Mouse (Mus musculus) liver, embryonic 16.5 days (tissue): ENCODE measurements around the gene Foxp1. TPM values are rescaled to one million over a fixed set of nuclear protein-coding genes. Genes with fewer than 3 reads are reported as not detected.

ENCODE experiments used
- ATAC-seq: fragments of 200-750 bp; cut with Nextera tagmentation; 2 replicates; pipeline ENCODE4 v1.8.0; 2017; ENCODE audit warnings: low read depth, mild to moderate bottlenecking, moderate number of reproducible peaks, moderate library complexity
- H3K27ac ChIP-seq: fragments of 300-500 bp; sonication (generic); 2 replicates; pipeline ENCODE4 v1.5.1; 2014; ENCODE audit warnings: mild to moderate bottlenecking, low read length
- H3K27me3 ChIP-seq: fragments of 300-500 bp; sonication (generic); 2 replicates; pipeline ENCODE4 v1.6.1; 2014; ENCODE audit warnings: low read depth, low read length, mixed read lengths; ENCODE audit not compliant: control insufficient read depth, insufficient read depth
- H3K36me3 ChIP-seq: fragments of 300-500 bp; sonication (generic); 2 replicates; pipeline ENCODE4 v1.6.1; 2014; ENCODE audit warnings: mild to moderate bottlenecking; ENCODE audit not compliant: control insufficient read depth, insufficient read depth
- H3K4me1 ChIP-seq: fragments of 300-500 bp; sonication (generic); 2 replicates; pipeline ENCODE4 v1.6.1; 2014; ENCODE audit warnings: low read depth, low read length, mixed read lengths; ENCODE audit not compliant: control insufficient read depth
- H3K4me2 ChIP-seq: fragments of 300-500 bp; sonication (generic); 2 replicates; pipeline ENCODE4 v1.6.1; 2014; ENCODE audit warnings: low read depth, low read length, mixed read lengths
- H3K4me3 ChIP-seq: fragments of 300-500 bp; sonication (generic); 2 replicates; pipeline ENCODE4 v1.5.1; 2014; ENCODE audit warnings: low read depth, mild to moderate bottlenecking, low read length
- H3K9ac ChIP-seq: fragments of 300-500 bp; sonication (generic); 2 replicates; pipeline ENCODE4 v1.6.1; 2014; ENCODE audit warnings: low read depth, low read length
- H3K9me3 ChIP-seq: fragments of 300-500 bp; sonication (generic); replicated peaks from 2 replicates; pipeline ENCODE4 v1.6.1; 2016; ENCODE audit warnings: low read length; ENCODE audit not compliant: control insufficient read depth
- WGBS: fragments of 180-500 bp; shearing (Covaris S2); extraction: QIAGEN DNeasy Blood & Tissue Kit; methylation state at CpG from one replicate; pipeline ENCODE4 v1.1.7; 2014; ENCODE audit not compliant: insufficient replicate concordance; 5-methylcytosine and 5-hydroxymethylcytosine counted together
- polyA plus RNA-seq: library from polyadenylated mRNA; unstranded; fragments of >200 nt; fragmentation: Nextera tagmentation; extraction: Ambion mirVana; gene quantifications from 2 replicates; pipeline ENCODE4 v1.2.1, GENCODE M21; 2015

The Foxp1 gene
- polyA plus RNA-seq, 1 experiment from 2014 or later, result 13.6 TPM

GRCm38 (mm10) chr6:99081259-99081658, 441.3 kb downstream of the Foxp1 start:
- no peak for ATAC-seq
- 57% methylated on average over 5 of the region's 5 CpGs for WGBS
- Histone ChIP-seq H3K4me2 (no peak overlapping the region), H3K36me3 (no peaks in the 10 kb centered on the region; the same call in 1 of the 2 replicates), H3K9me3 (no peaks in the 10 kb centered on the region), H3K27me3 (no peaks in the 10 kb centered on the region), H3K4me1 (no peaks in the 10 kb centered on the region; the same call in 1 of the 2 replicates), H3K27ac (no peak overlapping the region), H3K4me3 (no peak overlapping the region), H3K9ac (no peak overlapping the region)

GRCm38 (mm10) chr6:99079041-99079835, 443.3 kb downstream of the Foxp1 start:
- Histone ChIP-seq H3K4me1 (no peaks in the 10 kb centered on the region; the same call in 1 of the 2 replicates), H3K27ac (no peak overlapping the region), H3K9me3 (no peaks in the 10 kb centered on the region; the same call in 1 of the 2 replicates), H3K4me3 (no peak overlapping the region), H3K27me3 (no peaks in the 10 kb centered on the region), H3K9ac (no peak overlapping the region), H3K4me2 (no peak overlapping the region), H3K36me3 (peaks cover 16% of the 10 kb centered on the region)
- ATAC-seq, result no peak
- 75% methylated on average over 10 of the region's 10 CpGs for WGBS

DNA sequence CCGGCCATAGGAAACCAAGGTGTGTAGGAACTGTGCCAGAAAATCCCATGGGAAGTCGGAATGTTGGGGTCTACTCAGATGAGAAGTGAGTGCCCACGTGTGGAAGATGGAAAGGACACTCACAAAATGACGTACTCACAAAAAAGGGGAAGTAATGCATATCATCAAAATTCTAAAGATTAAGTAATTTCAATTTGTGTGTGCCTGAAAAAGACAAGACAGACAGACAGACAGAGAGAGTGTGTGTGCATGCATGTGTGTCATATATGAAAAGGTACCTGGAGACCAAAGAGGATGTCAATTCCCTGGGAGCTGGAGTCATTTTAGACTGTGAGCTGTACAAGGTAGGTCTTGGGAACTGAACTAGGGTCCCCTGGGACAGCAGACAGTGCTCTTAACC, 444.4 kb downstream of the Foxp1 start:
- H3K9ac ChIP-seq, result no peak overlapping the region
- no peak overlapping the region for H3K4me2 ChIP-seq
- H3K27me3 ChIP-seq, result no peaks in the 10 kb centered on the region
- H3K4me3 ChIP-seq, result no peak overlapping the region
- WGBS, result 44% methylated on average over 4 of the region's 4 CpGs
- H3K4me1 ChIP-seq, result no peaks in the 10 kb centered on the region; the same call in 1 of the 2 replicates
- H3K9me3 ChIP-seq, result no peaks in the 10 kb centered on the region; the same call in 1 of the 2 replicates
- no peak for ATAC-seq
- no peak overlapping the region for H3K27ac ChIP-seq
- peaks cover 17% of the 10 kb centered on the region for H3K36me3 ChIP-seq

- 80% methylated on average over 9 of the region's 9 CpGs for WGBS
- H3K36me3 ChIP-seq, result peaks cover 17% of the 10 kb centered on the region
- H3K27me3 ChIP-seq, result no peaks in the 10 kb centered on the region
- no peak overlapping the region for H3K27ac ChIP-seq
- H3K4me1 ChIP-seq, result no peaks in the 10 kb centered on the region
- H3K4me2 ChIP-seq, result no peak overlapping the region
- ATAC-seq, result no peak
- H3K9me3 ChIP-seq, result no peaks in the 10 kb centered on the region; the same call in 1 of the 2 replicates
- no peak overlapping the region for H3K9ac ChIP-seq
- no peak overlapping the region for H3K4me3 ChIP-seq
Measured at GRCm38 (mm10) chr6:99073303-99074271, 448.9 kb downstream of the Foxp1 start.

DNA sequence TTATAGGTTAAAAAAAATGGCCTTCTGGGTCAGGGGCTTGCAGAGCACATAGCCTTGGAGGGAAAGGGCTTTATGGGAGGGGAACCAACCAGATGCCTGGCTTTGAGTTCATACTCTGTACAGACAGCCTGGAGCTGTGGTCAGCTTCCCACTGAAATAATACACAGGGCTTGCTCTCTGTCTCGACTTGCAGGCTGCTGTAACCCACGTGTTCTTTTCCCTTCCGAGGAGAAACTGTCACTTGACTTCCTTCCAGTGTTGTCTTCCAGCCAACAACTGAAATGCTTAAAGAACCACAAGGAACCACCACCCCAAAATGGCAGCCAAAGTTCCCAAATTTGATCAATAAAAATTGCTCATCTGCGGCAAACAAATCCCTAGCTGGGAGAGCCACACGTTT, 451.8 kb downstream of the Foxp1 start:
- WGBS, result 55% methylated on average over 5 of the region's 5 CpGs
- no peak overlapping the region for H3K4me2 ChIP-seq
- no peak overlapping the region for H3K27ac ChIP-seq
- no peak for ATAC-seq
- H3K9me3 ChIP-seq, result no peaks in the 10 kb centered on the region; the same call in 1 of the 2 replicates
- no peaks in the 10 kb centered on the region; the same call in 1 of the 2 replicates for H3K4me1 ChIP-seq
- H3K27me3 ChIP-seq, result no peaks in the 10 kb centered on the region
- H3K9ac ChIP-seq, result no peak overlapping the region
- peaks cover 15% of the 10 kb centered on the region for H3K36me3 ChIP-seq
- H3K4me3 ChIP-seq, result no peak overlapping the region

DNA sequence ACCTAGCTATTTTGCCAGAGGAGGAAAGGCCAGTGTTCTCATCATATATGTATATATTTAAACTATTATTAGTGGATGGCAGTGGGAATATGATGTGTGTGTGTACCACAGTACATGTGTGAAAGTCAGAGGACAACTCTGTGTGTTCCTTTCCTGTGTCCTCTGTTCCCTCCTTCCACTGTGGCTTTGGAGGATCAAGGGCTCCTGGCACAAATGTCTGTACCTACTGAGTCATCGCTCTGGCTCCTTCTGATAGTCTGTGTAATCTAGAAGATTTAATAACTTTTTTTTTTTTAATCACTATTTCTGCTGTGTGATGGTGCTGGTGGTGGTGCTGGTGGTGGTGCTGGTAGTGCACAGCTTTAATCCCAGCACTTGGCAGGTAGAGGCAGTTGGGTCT, 452.8 kb downstream of the Foxp1 start:
- Histone ChIP-seq H3K27ac (no peak overlapping the region), H3K4me2 (no peak overlapping the region), H3K4me3 (no peak overlapping the region), H3K9ac (no peak overlapping the region), H3K9me3 (no peaks in the 10 kb centered on the region), H3K36me3 (peaks cover 5% of the 10 kb centered on the region), H3K4me1 (no peaks in the 10 kb centered on the region; the same call in 1 of the 2 replicates), H3K27me3 (no peaks in the 10 kb centered on the region)
- 71% methylated on average over 1 of the region's 1 CpGs for WGBS
- ATAC-seq, result no peak

GRCm38 (mm10) chr6:99065569-99066353, 456.8 kb downstream of the Foxp1 start:
- Histone ChIP-seq H3K9me3 (no peaks in the 10 kb centered on the region), H3K27ac (no peak overlapping the region; the same call in 1 of the 2 replicates), H3K4me1 (no peaks in the 10 kb centered on the region; the same call in 1 of the 2 replicates), H3K4me3 (no peak overlapping the region), H3K27me3 (no peaks in the 10 kb centered on the region), H3K4me2 (no peak overlapping the region), H3K9ac (no peak overlapping the region), H3K36me3 (no peaks in the 10 kb centered on the region; the same call in 1 of the 2 replicates)
- 73% methylated on average over 9 of the region's 9 CpGs for WGBS
- peak; percentile 58 for ATAC-seq

- Histone ChIP-seq H3K9ac (no peak overlapping the region), H3K4me3 (no peak overlapping the region), H3K4me1 (no peaks in the 10 kb centered on the region; the same call in 1 of the 2 replicates), H3K27ac (no peak overlapping the region), H3K9me3 (no peaks in the 10 kb centered on the region), H3K27me3 (no peaks in the 10 kb centered on the region), H3K4me2 (no peak overlapping the region), H3K36me3 (no peaks in the 10 kb centered on the region)
- no peak for ATAC-seq
- WGBS, result 79% methylated on average over 10 of the region's 10 CpGs
Measured at GRCm38 (mm10) chr6:99063982-99064484, 458.5 kb downstream of the Foxp1 start.
